Mouse (Mus musculus) heart, adult 11 months (tissue): ENCODE measurements at regions not wholly inside any gene's neighbourhood (a gene's known extent, or its start where the extent isn't known, plus 50 kb on each side); places are given as distances from the start of the nearest gene placed in this dataset.
"Not testable (repeated sequence)": the region's sequence is repeated elsewhere in the genome, so short reads cannot be mapped to it uniquely, and the experiment has no call there.

ENCODE experiments used
- DNase-seq: peaks from one replicate; pipeline ENCODE4 v3.0.0; 2022

DNA sequence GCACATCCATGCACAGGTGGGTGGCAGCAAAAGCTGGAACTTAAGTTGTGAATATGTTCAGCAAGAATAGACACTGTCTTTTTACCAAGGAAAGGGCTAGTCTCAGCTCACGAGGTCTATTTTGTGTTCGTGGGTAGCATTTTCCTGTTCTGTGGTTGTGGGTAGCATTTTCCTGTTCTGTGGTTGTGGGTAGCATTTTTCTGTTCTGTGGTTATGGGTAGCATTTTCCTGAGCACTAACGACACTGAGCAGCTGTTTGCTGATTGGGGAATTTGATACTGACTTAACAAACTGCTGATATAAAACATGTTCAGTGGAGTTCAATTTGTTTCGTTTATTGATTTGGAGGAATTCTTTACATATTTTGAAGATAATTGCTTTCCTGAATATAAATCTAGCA, 837.8 kb upstream of the Vwc2 start:
- DNase-seq: no peak

DNA sequence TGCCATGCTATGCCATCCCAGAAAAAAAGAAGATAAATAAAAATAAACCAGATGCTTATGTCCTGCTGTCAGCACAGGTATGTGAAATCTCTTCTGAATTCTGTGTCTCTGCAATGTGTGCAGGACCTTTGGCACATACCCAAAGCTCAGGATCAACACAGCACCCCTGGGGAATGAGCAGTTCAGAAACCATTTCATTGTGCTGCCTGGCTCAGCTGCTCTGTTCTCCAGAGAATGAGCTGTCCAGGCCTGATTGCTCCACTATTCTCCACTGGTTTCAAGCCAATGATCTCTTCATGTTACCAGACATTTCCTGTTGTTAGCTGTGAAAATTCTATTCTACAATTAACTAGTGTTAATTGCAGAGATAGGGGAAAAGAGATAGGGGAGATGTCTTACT, 830.5 kb upstream of the Vwc2 start:
- DNase-seq: peak; percentile 62

DNA sequence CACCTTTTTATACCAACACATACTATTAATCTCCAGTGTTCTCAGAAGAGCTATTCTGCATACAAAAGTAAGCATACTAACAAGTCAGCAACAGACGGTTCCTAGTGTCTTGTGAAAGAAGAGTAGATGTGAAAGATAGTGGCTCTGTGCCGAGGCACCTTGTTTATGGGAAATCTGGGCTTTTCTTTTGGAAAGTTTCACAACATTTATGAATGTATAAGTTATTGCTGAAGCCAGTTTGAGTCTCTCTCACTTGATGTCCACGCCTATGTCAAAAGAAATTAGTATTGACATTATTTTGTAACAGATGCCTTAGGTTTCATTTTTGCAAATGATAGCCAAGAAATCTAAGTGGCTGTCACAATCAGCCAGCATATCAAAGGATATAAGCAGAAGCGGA, 822.0 kb upstream of the Vwc2 start:
- DNase-seq: no peak

DNA sequence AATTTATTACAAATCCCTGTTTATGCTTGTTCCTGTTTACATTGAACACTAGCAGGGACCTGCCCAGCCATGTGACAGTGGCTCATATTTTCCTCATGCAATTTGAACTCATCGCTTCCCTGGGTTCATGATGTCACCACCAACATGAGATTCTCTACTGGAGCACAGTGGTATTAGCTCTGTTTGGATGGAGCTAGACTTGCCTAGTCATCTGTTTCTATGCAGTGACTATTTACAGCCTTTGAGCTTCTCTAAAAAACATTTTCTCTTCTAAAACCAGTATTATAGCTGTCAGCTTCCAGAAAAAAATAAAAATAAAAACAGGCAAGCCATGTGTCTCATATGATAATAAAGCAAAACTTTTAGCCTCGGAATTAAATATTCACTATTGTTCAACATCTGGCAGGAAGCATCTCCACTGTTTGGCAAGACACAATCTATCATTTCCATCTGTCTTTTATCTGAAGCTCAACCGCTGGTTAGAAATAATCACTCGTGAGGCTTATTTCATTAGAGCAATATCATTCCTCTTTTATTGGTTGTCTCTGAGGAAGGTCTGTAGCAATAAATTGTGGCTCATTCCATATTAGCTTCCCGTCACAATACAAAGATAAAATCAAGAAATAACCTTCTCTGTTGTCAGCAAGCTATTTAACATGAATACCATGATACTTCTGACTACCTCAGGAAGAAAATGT, 804.9 kb upstream of the Vwc2 start:
- DNase-seq: no peak

DNA sequence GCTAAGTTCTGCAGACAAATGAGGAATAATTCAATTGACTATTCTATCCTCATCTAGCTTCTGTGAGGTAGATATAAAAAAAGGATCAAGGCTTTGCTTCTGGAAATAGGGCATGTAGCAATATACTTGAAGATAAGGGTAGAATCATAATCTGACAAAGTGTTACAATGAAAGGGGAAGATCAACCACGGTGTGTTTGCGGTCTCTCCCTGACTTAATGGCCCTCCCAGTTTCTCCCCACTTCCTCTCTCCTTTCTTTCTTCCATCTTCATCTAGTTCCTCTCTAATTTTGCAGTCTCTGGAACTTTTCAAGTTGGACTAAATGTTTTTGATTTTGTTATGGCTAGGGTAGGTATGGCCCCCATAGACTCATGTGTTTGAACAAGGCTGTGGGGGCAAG, 796.6 kb upstream of the Vwc2 start:
- no peak for DNase-seq

DNA sequence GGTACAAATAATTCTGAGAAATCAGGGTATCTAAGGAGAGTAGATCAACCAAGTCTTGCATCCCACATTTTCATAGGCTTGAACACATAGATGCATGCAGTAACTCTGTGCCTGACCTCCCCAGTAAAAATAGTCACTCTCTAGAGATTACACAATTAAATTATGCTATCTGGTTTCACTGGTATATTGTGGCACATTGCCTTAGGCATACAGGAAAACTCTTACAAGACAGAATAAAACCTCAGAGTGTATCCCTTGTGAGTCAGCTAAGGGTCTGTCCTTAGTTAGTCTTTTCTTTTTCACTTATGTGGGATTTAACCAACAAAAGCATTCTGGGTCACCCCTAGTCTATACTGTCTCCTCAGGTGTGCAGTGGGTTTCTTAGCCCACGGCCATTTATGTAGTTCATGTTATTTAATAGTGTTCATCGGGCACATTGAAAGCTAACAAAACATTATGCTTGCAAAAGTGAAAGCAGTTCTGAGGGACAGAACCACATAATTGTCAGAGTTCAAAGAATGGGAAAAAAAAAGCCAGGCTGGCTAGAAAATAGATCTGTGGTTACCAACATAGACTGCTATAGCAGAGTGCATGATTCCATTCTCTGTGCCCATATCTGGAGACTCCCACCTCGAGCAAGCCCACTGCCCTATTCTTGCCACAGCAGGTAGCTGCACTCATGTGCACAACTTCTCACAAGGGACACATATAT, 795.8 kb upstream of the Vwc2 start:
- no peak for DNase-seq

DNA sequence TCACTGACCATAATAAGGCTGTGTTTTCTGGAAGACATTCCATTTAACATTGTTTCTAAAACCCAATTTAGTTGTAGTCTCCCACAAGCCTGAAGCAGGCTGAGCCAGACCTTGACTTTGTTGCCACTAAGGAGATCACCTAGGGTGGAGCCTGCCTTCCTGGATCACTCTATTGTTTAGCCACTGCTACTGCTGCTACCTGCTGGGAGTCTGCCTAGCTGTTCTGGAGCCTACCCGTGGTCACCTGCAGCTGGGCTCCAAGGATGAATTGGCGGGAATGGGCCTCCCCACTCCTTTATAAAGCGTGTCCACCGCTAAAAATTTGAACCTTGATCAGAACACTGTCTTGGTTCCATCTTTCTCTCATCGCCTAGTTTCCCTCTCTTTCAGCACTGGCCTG, 783.8 kb upstream of the Vwc2 start:
- DNase-seq: not testable (repeated sequence)

DNA sequence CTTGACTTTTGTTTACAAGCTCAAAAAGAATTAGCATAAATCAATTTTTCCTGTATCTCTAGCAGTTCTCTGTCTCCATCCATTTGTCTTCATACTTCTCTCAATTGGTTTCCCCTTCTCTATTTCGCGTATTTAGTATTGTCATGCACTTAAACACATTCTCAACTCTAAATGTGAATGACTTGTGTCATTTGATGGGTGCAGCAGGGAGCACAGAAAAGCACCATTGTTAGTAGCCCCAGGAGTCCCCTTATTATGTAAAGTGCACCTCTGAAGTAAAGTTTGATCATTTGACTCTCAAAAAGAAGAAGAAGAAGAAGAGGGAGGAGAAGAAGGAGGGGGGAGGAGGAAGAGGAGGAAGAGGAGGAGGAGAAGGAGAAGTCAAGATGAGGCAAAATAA, 776.2 kb upstream of the Vwc2 start:
- no peak for DNase-seq

DNA sequence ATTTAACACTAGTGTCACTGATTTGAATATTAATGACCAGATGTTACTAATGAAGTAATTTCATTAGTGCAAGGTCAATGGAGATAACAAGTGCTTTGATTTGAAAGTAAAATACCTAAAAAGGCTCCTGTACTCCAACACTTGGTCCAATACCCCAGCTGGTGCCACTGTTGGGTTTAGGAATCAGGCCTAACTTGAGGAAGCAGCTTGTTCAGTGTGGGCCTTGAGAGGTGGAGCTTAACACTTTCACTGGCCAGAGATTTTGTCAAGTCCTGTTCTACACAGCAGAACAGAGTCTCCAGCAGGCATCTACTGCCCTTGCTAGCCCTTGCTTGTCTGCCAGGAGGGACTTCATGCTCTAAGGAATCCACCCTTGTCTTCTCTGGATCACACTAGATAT, 741.7 kb upstream of the Vwc2 start:
- DNase-seq: no peak
